Mouse (Mus musculus) intestine, embryonic 15.5 days (tissue): ENCODE data around the gene Olfr545. TPM values are rescaled to one million over a fixed set of nuclear protein-coding genes. Genes with fewer than 3 reads are reported as not detected.

ENCODE experiments used
- ATAC-seq: fragments of 200-750 bp; cut with Nextera tagmentation; 2 replicates; pipeline ENCODE4 v1.8.0; 2017; ENCODE audit warnings: moderate TSS enrichment, moderate library complexity
- H3K27ac ChIP-seq: fragments of 300-500 bp; sonication (generic); 2 replicates; pipeline ENCODE4 v1.5.1; 2015; ENCODE audit warnings: mild to moderate bottlenecking, inconsistent platforms
- H3K27me3 ChIP-seq: fragments of 300-500 bp; sonication (generic); replicated peaks from 2 replicates; pipeline ENCODE4 v1.6.1; 2015; ENCODE audit warnings: inconsistent platforms
- H3K36me3 ChIP-seq: fragments of 300-500 bp; sonication (generic); 2 replicates; pipeline ENCODE4 v1.6.1; 2015; ENCODE audit warnings: inconsistent platforms
- H3K4me1 ChIP-seq: fragments of 300-500 bp; sonication (generic); replicated peaks from 2 replicates; pipeline ENCODE4 v1.6.1; 2015; ENCODE audit warnings: inconsistent platforms
- H3K4me2 ChIP-seq: fragments of 300-500 bp; sonication (generic); replicated peaks from 2 replicates; pipeline ENCODE4 v1.6.1; 2015; ENCODE audit warnings: mild to moderate bottlenecking, inconsistent platforms
- H3K4me3 ChIP-seq: fragments of 300-500 bp; sonication (generic); replicated peaks from 2 replicates; pipeline ENCODE4 v1.5.1; 2015; ENCODE audit warnings: inconsistent platforms
- H3K9ac ChIP-seq: fragments of 300-500 bp; sonication (generic); 2 replicates; pipeline ENCODE4 v1.6.1; 2015; ENCODE audit warnings: inconsistent platforms
- H3K9me3 ChIP-seq: fragments of 300-500 bp; sonication (generic); 2 replicates; pipeline ENCODE4 v1.6.1; 2016; ENCODE audit warnings: inconsistent platforms
- WGBS: fragments of 180-500 bp; shearing (Covaris S2); methylation state at CpG from one replicate; pipeline ENCODE4 v1.1.7; 2015; 5-methylcytosine and 5-hydroxymethylcytosine counted together
- polyA plus RNA-seq: library from polyadenylated mRNA; unstranded; fragments of >200 nt; fragmentation: Nextera tagmentation; extraction: Ambion mirVana; gene quantifications from 2 replicates; pipeline ENCODE4 v1.2.1, GENCODE M21; 2015

Olfr545 gene
- polyA plus RNA-seq = 0.05 TPM in 1 of 2 replicates, not detected in the other

DNA sequence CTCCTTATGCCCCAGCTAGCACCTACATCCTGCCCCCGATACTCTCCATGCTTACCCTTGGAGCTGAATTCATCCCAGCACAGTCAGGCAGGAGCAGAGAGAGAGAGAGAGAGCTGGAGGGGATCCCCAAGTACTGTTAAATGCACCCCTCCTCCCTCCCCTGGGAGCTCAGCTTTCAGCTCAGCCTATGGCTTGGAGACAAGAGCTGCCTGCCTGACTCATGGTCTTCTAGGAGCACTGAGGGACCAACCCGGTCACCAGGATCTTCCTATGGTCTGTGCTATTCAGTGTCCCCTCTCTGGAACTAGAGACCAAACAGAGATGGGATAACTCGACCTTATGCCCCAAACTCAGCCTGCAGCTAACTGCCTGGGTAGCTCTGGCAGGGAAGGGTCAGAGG, at the start of gene Olfr545:
Gene Olfr545 (minus strand): TSS at position 101 of the 400 bp plus-strand sequence.
- Histone ChIP-seq H3K4me1 (no peaks in the 10 kb centered on the region), H3K36me3 (no peaks in the 10 kb centered on the region), H3K9ac (no peak within 1 kb of the TSS), H3K4me3 (no peak within 1 kb of the TSS), H3K27ac (no peak within 1 kb of the TSS), H3K9me3 (no peaks in the 10 kb centered on the region), H3K4me2 (no peak within 1 kb of the TSS), H3K27me3 (no peaks in the 10 kb centered on the region)
- WGBS = 66% methylated on average over 3 of the region's 3 CpGs
- ATAC-seq = no peak

DNA sequence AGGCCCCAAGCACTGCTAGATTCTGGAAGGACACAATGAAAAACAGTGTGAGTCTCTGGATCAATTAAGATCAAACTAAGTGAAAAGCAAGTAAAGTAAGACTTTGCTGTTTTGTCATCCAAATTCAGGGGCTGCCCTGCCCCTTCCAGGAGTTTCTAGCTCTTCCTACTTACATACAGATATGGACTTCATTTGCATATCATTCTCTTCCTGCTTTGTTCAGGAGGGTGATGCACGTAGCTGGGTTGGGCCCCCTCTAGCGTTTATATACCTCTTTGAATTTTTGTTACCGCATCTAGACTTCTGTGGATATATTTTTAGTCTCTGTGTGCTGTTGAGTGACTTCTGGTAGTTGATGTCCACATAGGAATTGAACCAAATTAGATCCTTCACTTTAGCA, 41.9 kb upstream of the Olfr545 start:
- H3K27ac ChIP-seq = no peak overlapping the region
- H3K4me3 ChIP-seq = no peak overlapping the region
- no peak overlapping the region for H3K4me2 ChIP-seq
- ATAC-seq = no peak
- H3K4me1 ChIP-seq = no peaks in the 10 kb centered on the region
- no peaks in the 10 kb centered on the region for H3K9me3 ChIP-seq
- H3K9ac ChIP-seq = no peak overlapping the region
- no peaks in the 10 kb centered on the region for H3K36me3 ChIP-seq
- no peaks in the 10 kb centered on the region for H3K27me3 ChIP-seq
- 53% methylated on average over 3 of the region's 3 CpGs for WGBS

DNA sequence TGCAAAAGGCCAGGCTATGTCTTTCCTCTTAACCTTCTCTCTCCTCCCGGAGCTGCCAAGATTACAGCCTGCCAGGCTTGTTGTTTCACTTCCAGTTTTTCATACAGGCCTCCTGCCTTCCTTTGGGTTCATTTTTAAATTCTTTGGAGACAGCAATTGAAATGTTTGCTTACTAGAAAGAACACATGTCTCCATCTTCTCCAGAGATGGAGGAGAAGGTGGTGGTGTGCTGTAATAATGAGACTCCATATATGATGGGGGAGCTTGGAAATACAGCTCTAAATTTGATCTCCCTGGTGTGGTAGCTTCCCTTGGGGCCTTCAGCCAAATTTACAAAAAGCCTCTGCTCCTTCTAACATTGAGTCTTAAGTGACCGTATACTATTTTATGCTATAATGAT, 41.2 kb upstream of the Olfr545 start, which contains the start of gene Olfr548-ps1:
Gene Olfr548-ps1 (plus strand): TSS at position 301 of the 400 bp plus-strand sequence.
- Histone ChIP-seq H3K9ac (no peak within 1 kb of the TSS), H3K36me3 (no peaks in the 10 kb centered on the region), H3K27me3 (no peaks in the 10 kb centered on the region), H3K9me3 (no peaks in the 10 kb centered on the region), H3K4me2 (no peak within 1 kb of the TSS), H3K4me3 (no peak within 1 kb of the TSS), H3K27ac (no peak within 1 kb of the TSS), H3K4me1 (no peaks in the 10 kb centered on the region)
- WGBS = 88% methylated on average over 2 of the region's 2 CpGs
- no peak for ATAC-seq

DNA sequence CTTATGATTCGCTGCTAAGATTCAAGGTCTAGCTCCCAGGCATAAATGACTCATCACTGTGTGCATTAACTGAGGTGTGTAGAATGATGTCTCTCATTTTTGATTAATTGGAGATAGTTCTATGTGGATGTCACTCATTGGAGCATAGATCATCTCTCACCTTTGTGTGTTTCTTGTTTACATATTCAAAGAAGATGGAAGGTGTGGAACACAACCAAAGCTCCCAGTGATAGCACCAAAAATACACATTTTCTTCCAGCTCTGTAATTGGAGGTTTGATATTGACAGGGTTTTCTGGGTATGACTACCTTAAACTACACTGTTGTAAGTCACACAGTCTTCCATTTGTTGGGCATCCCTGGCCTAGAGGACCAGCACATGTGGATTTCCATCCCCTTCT, 35.1 kb upstream of the Olfr545 start, which contains the start of gene Olfr547:
Gene Olfr547 (plus strand): TSS at position 301 of the 400 bp plus-strand sequence.
- Histone ChIP-seq H3K4me1 (no peaks in the 10 kb centered on the region), H3K9ac (no peak within 1 kb of the TSS), H3K4me3 (no peak within 1 kb of the TSS), H3K27me3 (no peaks in the 10 kb centered on the region), H3K27ac (no peak within 1 kb of the TSS), H3K9me3 (no peaks in the 10 kb centered on the region), H3K36me3 (no peaks in the 10 kb centered on the region), H3K4me2 (no peak within 1 kb of the TSS)
- ATAC-seq = no peak
- WGBS = 71% methylated on average over 1 of the region's 1 CpGs

DNA sequence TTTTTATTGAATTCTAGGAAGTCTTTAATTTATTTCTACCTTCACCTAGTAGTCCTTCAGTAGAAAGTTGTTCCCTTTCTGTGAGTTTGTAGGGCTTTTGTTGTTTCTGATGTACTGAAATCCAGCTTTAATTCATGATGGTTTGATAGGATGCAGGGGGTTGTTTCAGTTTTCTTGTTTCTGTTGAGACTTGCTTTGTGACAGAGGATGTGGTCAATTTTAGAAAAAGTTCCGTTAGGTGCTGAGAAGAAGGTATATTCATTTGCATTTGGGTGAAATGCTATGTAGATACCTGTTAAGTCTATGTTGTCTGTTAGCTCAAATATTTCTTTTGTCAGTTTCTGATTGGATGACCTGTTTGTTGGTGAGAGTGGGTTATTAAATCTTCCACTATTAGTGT, 29.7 kb upstream of the Olfr545 start:
- ATAC-seq = no peak
- WGBS = 80% methylated on average over 1 of the region's 1 CpGs

DNA sequence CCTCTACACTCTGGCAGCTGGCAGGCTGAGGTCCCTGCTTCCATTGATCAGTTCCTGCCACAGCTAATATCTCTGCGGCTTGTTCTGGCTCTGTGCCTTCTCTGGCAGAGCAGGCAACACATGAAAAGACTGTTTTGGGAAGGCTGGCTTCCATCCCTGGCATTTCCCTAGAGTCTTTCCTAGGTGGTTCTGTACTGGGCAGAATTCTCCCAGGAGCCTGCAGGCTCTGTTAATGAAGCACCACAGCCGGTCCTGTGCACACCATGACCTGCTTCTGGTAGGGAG, 17.6 kb upstream of the Olfr545 start:
- no peak overlapping the region for H3K9ac ChIP-seq
- H3K4me1 ChIP-seq = 0 out of 2 replicates have a peak, but pooled peaks cover 2% of the 10 kb centered on the region
- H3K4me2 ChIP-seq = no peak overlapping the region
- no peak overlapping the region for H3K4me3 ChIP-seq
- no peak overlapping the region for H3K27ac ChIP-seq
- H3K27me3 ChIP-seq = no peaks in the 10 kb centered on the region
- H3K36me3 ChIP-seq = no peaks in the 10 kb centered on the region
- ATAC-seq = no peak
- 79% methylated on average over 2 of the region's 2 CpGs for WGBS
- H3K9me3 ChIP-seq = no peaks in the 10 kb centered on the region

More for the DNA sequence above, 29.7 kb upstream of the Olfr545 start:
- H3K4me2 ChIP-seq = no peak overlapping the region
- H3K27ac ChIP-seq = no peak overlapping the region
- H3K9ac ChIP-seq = no peak overlapping the region
- no peaks in the 10 kb centered on the region for H3K27me3 ChIP-seq
- H3K4me3 ChIP-seq = no peak overlapping the region
- H3K9me3 ChIP-seq = no peaks in the 10 kb centered on the region
- H3K4me1 ChIP-seq = no peaks in the 10 kb centered on the region
- H3K36me3 ChIP-seq = no peaks in the 10 kb centered on the region

DNA sequence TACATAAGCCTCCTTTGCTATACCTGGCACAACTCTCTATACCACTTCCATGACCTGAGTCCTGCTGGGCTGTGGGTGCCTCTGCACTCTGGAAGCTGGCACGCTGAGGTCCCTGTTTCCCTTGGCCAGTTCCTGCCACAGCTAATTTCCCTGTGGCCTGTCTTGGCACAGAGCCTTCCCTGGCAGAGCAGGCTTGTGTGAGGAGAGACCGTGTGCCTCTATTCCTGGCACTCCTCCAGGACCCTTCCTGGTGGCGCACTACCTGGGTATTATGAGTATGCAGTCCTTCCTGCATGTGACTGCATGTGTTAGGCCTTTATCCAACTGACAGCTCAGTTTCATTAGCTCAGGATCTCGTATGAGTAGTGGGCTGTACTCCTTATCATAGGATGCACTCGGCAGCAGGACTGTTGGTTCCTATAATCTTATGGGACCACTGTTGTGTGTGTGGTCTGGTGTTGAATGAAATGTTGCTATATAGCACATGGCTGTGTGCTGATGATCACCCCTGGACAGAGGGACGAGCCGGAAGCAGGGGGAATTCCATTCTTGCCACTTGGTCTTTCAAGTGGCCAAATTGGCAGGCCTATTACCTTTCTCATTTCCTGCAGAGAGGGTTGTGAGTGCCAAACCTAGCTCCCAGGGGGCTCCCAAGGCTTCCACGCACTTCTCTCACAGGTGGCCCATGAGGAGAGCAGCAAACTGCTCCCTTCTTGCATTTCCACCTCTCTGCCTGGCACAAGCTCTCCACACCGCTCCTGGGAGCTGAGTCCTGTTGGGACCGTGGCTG, 17.1 kb upstream of the Olfr545 start:
- Histone ChIP-seq H3K27me3 (0 out of 2 replicates have a peak, but pooled peaks cover 2% of the 10 kb centered on the region), H3K4me3 (no peak overlapping the region), H3K36me3 (no peaks in the 10 kb centered on the region), H3K4me2 (no peak overlapping the region), H3K9ac (no peak overlapping the region), H3K9me3 (no peaks in the 10 kb centered on the region), H3K27ac (no peak overlapping the region), H3K4me1 (0 out of 2 replicates have a peak, but pooled peaks cover 2% of the 10 kb centered on the region)
- no peak for ATAC-seq
- 74% methylated on average over 10 of the region's 10 CpGs for WGBS

DNA sequence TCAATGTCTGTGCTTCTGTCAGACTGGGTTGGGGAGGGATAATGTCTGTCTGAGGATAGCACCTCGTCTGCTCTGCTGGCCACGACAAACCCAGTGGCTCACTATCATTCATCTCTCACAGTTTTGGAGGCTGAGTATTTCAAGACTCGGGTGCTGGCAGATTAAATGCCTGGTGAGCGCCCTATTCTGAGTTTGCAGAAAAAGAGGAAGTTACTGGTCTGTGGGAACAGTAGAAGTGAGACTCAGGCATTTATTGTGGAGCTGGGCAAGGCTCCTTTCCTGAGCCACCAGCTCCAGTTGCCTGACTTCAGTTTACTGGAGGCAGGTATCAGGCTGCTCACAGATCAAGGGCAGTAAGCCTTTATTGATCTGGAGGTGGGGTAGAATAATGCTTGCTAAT, 14.8 kb upstream of the Olfr545 start:
- ATAC-seq = no peak

DNA sequence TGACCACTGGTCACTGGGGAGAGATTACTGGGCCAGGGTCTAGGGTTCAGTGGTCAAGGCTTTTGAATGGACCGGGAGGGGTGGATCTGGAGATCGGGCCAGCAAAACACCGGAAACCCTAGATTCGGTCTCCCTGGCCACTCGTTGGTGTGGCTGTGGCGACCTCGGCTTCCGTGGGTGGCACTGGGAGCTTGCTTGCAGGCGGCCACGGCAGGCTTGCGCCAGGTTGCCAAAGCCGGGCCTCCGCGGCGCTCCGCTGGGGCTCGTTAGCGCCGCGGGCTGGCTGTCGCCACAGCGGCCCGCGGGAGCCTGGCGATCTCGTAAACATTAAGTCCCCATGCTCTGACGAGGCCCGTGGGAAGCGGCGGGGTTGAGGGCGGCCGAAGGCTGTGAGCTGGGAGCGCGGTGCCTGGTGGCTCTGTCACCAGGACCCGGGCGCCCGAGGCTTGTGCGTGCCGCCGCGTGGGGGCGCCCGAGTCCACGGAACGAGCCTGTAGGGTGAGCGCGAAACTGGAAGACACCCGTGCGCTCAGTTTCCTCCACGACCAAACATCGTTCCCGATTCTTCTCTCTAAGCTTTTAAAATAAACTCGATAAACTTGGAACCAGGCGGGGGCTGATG, 13.6 kb upstream of the Olfr545 start:
- Histone ChIP-seq H3K27me3 (0 out of 2 replicates have a peak, but pooled peaks cover 2% of the 10 kb centered on the region), H3K4me3 (peak overlapping the region; percentile 51), H3K27ac (no peak overlapping the region), H3K9me3 (no peaks in the 10 kb centered on the region), H3K36me3 (no peaks in the 10 kb centered on the region), H3K4me2 (peak overlapping the region; percentile 96), H3K4me1 (0 out of 2 replicates have a peak, but pooled peaks cover 2% of the 10 kb centered on the region), H3K9ac (peak overlapping the region; percentile 65)
- under 1% methylated on average over 54 of the region's 54 CpGs for WGBS
- ATAC-seq = peak; percentile 97

More for the DNA sequence above, 14.8 kb upstream of the Olfr545 start:
- no peaks in the 10 kb centered on the region for H3K36me3 ChIP-seq
- no peak overlapping the region for H3K27ac ChIP-seq
- 0 out of 2 replicates have a peak, but pooled peaks cover 2% of the 10 kb centered on the region for H3K4me1 ChIP-seq
- H3K9ac ChIP-seq = no peak overlapping the region
- WGBS = 71% methylated on average over 4 of the region's 4 CpGs
- H3K9me3 ChIP-seq = no peaks in the 10 kb centered on the region
- no peak overlapping the region for H3K4me2 ChIP-seq
- 0 out of 2 replicates have a peak, but pooled peaks cover 2% of the 10 kb centered on the region for H3K27me3 ChIP-seq
- H3K4me3 ChIP-seq = no peak overlapping the region

DNA sequence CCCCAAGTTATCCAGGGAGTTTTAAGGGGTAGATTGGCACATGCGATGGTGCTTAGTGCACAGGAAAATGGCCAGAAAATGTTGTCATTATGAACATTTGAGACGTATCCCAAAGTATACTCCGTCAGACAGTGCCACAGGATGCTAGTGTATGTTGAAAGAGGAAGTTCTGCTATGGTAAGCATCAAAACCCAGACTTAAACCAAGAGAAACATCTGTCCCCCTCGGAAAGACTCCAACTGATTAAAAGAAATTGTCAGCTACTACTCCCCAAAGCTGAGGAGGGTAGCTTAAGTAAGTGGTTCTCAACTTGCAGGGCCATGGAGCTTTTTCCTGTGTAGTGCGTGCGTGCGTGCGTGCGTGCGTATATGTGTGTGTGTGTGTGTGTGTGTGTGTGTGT, 12.6 kb upstream of the Olfr545 start:
- no peak overlapping the region for H3K4me3 ChIP-seq
- H3K9me3 ChIP-seq = no peaks in the 10 kb centered on the region
- ATAC-seq = no peak
- 90% methylated on average over 10 of the region's 10 CpGs for WGBS
- 0 out of 2 replicates have a peak, but pooled peaks cover 2% of the 10 kb centered on the region for H3K4me1 ChIP-seq
- H3K9ac ChIP-seq = no peak overlapping the region
- H3K4me2 ChIP-seq = no peak overlapping the region
- no peaks in the 10 kb centered on the region for H3K36me3 ChIP-seq
- no peak overlapping the region for H3K27ac ChIP-seq
- 0 out of 2 replicates have a peak, but pooled peaks cover 2% of the 10 kb centered on the region for H3K27me3 ChIP-seq

DNA sequence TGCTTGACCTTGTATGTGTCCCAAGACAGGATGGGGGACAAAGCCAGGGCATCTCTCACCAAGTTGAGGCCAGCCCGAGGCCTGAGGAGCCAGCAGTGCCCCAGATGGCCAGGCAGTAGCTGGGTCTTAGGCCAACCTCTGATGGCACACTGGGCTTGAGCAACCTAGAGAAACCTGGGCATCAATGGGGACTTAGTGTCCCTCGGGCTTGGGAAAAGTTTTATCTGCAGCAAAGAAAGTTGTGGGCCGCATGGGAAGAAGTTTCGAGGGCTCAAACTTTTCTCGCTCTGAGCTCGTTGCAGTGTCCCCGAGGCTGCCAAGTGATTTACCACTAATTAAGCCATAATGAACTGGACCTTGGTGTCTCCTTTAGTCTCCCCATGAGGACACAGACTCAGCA, 10.4 kb upstream of the Olfr545 start:
- Histone ChIP-seq H3K27ac (no peak overlapping the region), H3K4me2 (no peak overlapping the region), H3K36me3 (no peaks in the 10 kb centered on the region), H3K27me3 (0 out of 2 replicates have a peak, but pooled peaks cover 2% of the 10 kb centered on the region), H3K9me3 (no peaks in the 10 kb centered on the region), H3K4me3 (no peak overlapping the region), H3K4me1 (0 out of 2 replicates have a peak, but pooled peaks cover 2% of the 10 kb centered on the region), H3K9ac (no peak overlapping the region)
- 85% methylated on average over 7 of the region's 7 CpGs for WGBS
- ATAC-seq = no peak

DNA sequence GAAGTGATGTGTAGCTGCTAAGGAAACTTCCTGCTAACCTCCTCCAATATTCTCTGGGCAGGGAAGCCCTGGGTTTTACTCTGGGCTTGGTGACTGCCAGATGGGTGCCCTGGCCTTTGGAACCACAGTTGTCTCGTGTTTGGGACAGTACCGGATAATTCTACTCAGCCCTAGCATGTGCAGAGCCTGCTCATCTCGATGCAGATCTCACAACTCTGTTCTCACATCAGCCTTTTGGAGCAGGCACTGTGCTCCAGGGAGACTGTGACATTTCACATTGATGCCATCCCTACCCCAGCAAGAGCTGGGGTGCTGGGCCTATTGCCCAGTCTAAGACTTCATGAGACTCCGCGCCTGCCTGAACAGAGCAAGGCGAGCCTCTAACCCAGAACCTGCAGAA, 9.3 kb upstream of the Olfr545 start:
- WGBS = 88% methylated on average over 6 of the region's 6 CpGs
- Histone ChIP-seq H3K9ac (no peak overlapping the region), H3K27ac (no peak overlapping the region), H3K36me3 (no peaks in the 10 kb centered on the region), H3K27me3 (0 out of 2 replicates have a peak, but pooled peaks cover 2% of the 10 kb centered on the region), H3K9me3 (no peaks in the 10 kb centered on the region), H3K4me2 (no peak overlapping the region), H3K4me3 (no peak overlapping the region), H3K4me1 (0 out of 2 replicates have a peak, but pooled peaks cover 2% of the 10 kb centered on the region)
- ATAC-seq = no peak
